Mouse (Mus musculus) bone marrow, adult 2 months (tissue): ENCODE measurements around the gene Vmn1r21.

Experiments used
- CTCF ChIP-seq: fragments of 200-500 bp; IDR thresholded peaks from 2 replicates; pipeline ENCODE4 v1.5.1; 2011; ENCODE audit warnings: low read length, control low read depth; ENCODE audit not compliant: control insufficient read depth, insufficient read depth
- POLR2A ChIP-seq: fragments of 200-500 bp; IDR thresholded peaks from 2 replicates; pipeline ENCODE4 v1.6.1; 2011; ENCODE audit warnings: low read depth, mild to moderate bottlenecking, control low read depth, low read length, borderline replicate concordance; ENCODE audit not compliant: control insufficient read depth

- TF ChIP-seq CTCF, result no peak
- no peak for TF ChIP-seq POLR2A
These were observed 26.7 kb downstream of the Vmn1r21 start for GRCm38 (mm10) chr6:57823461-57823860.
